Mouse (Mus musculus) heart, adult 2 months (tissue): ENCODE data around the gene Cbx6. TPM values are rescaled to one million over a fixed set of nuclear protein-coding genes. Genes with fewer than 3 reads are reported as not detected.

Experiments used
- DNase-seq, 2 experiments: peaks; one replicate each; pipeline ENCODE4 v3.0.0; 2021
- H3K27ac ChIP-seq: fragments of 200-600 bp; 2 replicates; pipeline ENCODE4 v1.8.1; 2022
- H3K27me3 ChIP-seq: fragments of 200-500 bp; 2 replicates; pipeline ENCODE4 v1.6.1; 2012; ENCODE audit warnings: mild to moderate bottlenecking, low read length, inconsistent platforms, mixed read lengths; ENCODE audit not compliant: control insufficient read depth, insufficient read depth
- H3K36me3 ChIP-seq: fragments of 200-500 bp; 2 replicates; pipeline ENCODE4 v1.6.1; 2012; ENCODE audit warnings: low read length, inconsistent platforms; ENCODE audit not compliant: control insufficient read depth, insufficient read depth
- H3K4me1 ChIP-seq: fragments of 200-500 bp; 2 replicates; pipeline ENCODE4 v1.6.1; 2011; ENCODE audit warnings: low read length; ENCODE audit not compliant: control insufficient read depth, insufficient read depth
- H3K4me3 ChIP-seq: fragments of 200-600 bp; 2 replicates; pipeline ENCODE4 v1.8.1; 2022
- H3K79me2 ChIP-seq: fragments of 200-500 bp; replicated peaks from 2 replicates; pipeline ENCODE4 v1.6.1; 2012; ENCODE audit warnings: mild to moderate bottlenecking, inconsistent platforms, low read length, moderate library complexity, mixed read lengths; ENCODE audit not compliant: control insufficient read depth, insufficient read depth
- H3K9ac ChIP-seq: fragments of 200-500 bp; 2 replicates; pipeline ENCODE4 v1.6.1; 2012; ENCODE audit warnings: low read depth, mild to moderate bottlenecking, control low read depth, inconsistent platforms, low read length, mixed read lengths
- CTCF ChIP-seq: fragments of 200-600 bp; IDR thresholded peaks from 2 replicates; pipeline ENCODE4 v1.8.1; 2022; ENCODE audit warnings: antibody characterized with exemption, mild to moderate bottlenecking, moderate library complexity
- EP300 ChIP-seq: fragments of 200-500 bp; IDR thresholded peaks from 2 replicates; pipeline ENCODE4 v1.6.1; 2011; ENCODE audit warnings: low read depth, low read length, control low read depth; ENCODE audit not compliant: insufficient read depth
- POLR2A ChIP-seq: fragments of 200-500 bp; IDR thresholded peaks from 2 replicates; pipeline ENCODE4 v1.6.1; 2011; ENCODE audit warnings: mild to moderate bottlenecking, low read depth, low read length, control low read depth; ENCODE audit not compliant: insufficient read depth
- WGBS: fragments of 180-500 bp; shearing (Covaris S2); methylation state at CpG from one replicate; pipeline ENCODE4 v1.1.7; 2018; 5-methylcytosine and 5-hydroxymethylcytosine counted together
- intact Hi-C: fragments of 180-260 bp; cut with DNase I; formaldehyde crosslinking; loops from one replicate; pipeline ENCODE4 v1.15.1; 2025
- polyA plus RNA-seq: library from polyadenylated mRNA; depleted of rRNA; stranded (reverse); fragments of >200 nt; gene quantifications from 2 replicates; pipeline ENCODE4 v1.2.3, GENCODE M21; 2012
- total RNA-seq, 2 experiments: library from RNA; stranded (reverse); gene quantifications; 2 replicates each; pipeline ENCODE4 v1.2.3; 2021

Cbx6 gene
- total and polyA plus RNA-seq, 3 experiments: 21.1 to 22.9 (median 21.3) TPM

DNA sequence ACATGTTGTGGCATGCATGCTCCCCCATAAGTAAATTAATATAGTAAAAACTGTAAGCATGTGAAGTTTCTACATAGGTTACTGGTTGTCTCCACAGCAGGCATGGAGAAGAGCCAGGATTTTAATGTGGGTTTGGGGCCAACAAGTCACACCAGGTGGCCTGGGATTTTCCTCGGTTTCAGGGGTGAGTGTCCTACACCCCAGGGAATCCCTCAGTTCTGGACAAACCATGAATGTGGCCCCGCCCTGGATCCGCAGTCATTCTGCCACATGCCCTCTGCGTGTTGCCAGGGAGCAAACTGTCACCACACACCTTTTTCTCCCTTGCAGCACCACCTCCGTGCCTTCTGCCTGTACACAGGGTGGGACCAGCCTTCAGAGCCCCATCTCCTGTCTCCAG, 25.8 kb downstream of the Cbx6 start:
- no peak for TF ChIP-seq EP300
- no peak for TF ChIP-seq CTCF
- no peak for TF ChIP-seq POLR2A
- intact Hi-C loops: loop anchor here (5.0 kb wide), 1 partner anchor 56 kb away; no protein-coding TSS in a partner anchor
- H3K4me3 ChIP-seq: no peak overlapping the region
- H3K27me3 ChIP-seq: peaks cover under 1% of the 10 kb centered on the region; the same call in 1 of the 2 replicates
- H3K27ac ChIP-seq: no peak overlapping the region
- 57% methylated on average over 5 of the region's 5 CpGs for WGBS
- no peaks in the 10 kb centered on the region for H3K79me2 ChIP-seq
- H3K9ac ChIP-seq: no peak overlapping the region
- 0 out of 2 replicates have a peak, but pooled peaks cover under 1% of the 10 kb centered on the region for H3K4me1 ChIP-seq
- no peaks in the 10 kb centered on the region for H3K36me3 ChIP-seq
- DNase-seq: no peak

DNA sequence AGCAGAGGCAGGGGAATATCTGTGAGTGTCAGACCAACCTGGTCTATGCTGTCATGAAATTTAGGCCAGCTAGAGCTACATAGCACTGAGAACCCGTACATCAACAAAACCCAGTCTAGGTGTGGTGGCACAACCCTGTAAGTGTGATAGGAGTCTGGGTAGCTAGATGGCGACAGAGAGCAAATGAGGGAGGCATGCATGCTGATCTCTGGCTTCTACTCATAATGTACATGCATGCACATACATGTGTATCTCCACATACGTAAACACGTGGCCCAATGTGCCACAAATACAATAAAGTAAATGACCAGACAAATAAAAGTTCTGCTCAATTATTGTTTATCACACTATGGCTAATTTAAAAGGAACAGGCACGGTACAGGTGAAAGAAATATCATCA, 26.4 kb downstream of the Cbx6 start:
- no peak overlapping the region for H3K27ac ChIP-seq
- intact Hi-C loops: loop anchor here (5.0 kb wide), 1 partner anchor 56 kb away; no protein-coding TSS in a partner anchor
- H3K4me3 ChIP-seq: no peak overlapping the region
- no peak overlapping the region for H3K9ac ChIP-seq
- H3K4me1 ChIP-seq: 0 out of 2 replicates have a peak, but pooled peaks cover 2% of the 10 kb centered on the region
- TF ChIP-seq EP300 (no peak), CTCF (peak; percentile 88), POLR2A (no peak)
- H3K36me3 ChIP-seq: no peaks in the 10 kb centered on the region
- peak in 1 of 2 experiments; percentile 26 for DNase-seq
- 25% methylated on average over 5 of the region's 5 CpGs for WGBS
- H3K27me3 ChIP-seq: peaks cover 3% of the 10 kb centered on the region; the same call in 1 of the 2 replicates
- H3K79me2 ChIP-seq: no peaks in the 10 kb centered on the region

DNA sequence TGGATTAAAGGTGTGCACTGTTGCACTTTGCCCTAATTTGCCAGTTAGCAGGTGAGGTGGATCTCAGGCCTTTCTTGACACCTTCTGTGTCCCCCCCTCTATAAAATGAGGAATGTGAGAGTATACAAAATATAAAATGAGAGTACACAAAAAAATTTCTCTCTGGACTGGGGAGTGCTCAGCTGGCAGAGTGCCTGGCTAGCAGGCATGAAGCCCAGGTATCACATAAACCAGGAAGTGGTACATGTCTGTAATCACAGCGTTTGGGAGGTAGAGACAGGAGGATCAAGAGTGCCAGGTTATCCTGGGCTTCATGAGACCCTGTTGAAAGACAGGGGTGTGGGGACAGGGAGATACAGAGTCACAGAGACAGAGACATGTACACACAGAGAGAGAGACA, 27.4 kb downstream of the Cbx6 start:
- Histone ChIP-seq H3K4me3 (no peak overlapping the region), H3K27ac (no peak overlapping the region), H3K27me3 (peaks cover 3% of the 10 kb centered on the region; the same call in 1 of the 2 replicates), H3K79me2 (no peaks in the 10 kb centered on the region), H3K36me3 (no peaks in the 10 kb centered on the region), H3K4me1 (0 out of 2 replicates have a peak, but pooled peaks cover 2% of the 10 kb centered on the region), H3K9ac (no peak overlapping the region)
- 25% methylated on average over 1 of the region's 1 CpGs for WGBS
- no peak for TF ChIP-seq EP300
- TF ChIP-seq POLR2A: no peak
- no peak for TF ChIP-seq CTCF
- no peak for DNase-seq
- intact Hi-C loops: loop anchor here (5.0 kb wide), 1 partner anchor 55 kb away; no protein-coding TSS in a partner anchor

DNA sequence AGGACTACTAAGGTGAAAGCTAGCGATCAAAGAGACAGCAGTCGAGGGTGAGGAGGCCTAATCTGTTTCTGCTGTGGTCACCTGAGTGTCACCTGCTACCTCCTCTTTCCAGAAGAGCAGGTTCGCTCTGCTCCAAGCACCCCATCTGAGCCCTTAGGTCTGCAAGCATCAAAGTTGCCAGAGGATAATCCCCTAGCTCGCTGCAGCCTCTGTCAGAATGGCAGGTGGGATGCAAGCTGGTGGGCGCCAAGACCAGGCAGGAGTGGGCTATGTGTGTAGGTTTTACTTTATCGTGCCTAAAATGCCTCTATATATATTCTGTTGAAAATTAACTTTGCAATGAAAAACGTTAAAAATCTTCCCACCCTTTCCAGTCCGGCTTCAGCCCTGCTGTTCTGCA, 29.2 kb downstream of the Cbx6 start:
- intact Hi-C loops: loop anchor here (5.0 kb wide), 1 partner anchor 53 kb away; no protein-coding TSS in a partner anchor
- H3K27me3 ChIP-seq: peaks cover 3% of the 10 kb centered on the region; the same call in 1 of the 2 replicates
- H3K36me3 ChIP-seq: no peaks in the 10 kb centered on the region
- no peaks in the 10 kb centered on the region for H3K79me2 ChIP-seq
- no peak for TF ChIP-seq POLR2A
- TF ChIP-seq CTCF: no peak
- 42% methylated on average over 8 of the region's 8 CpGs for WGBS
- no peak overlapping the region for H3K9ac ChIP-seq
- 0 out of 2 replicates have a peak, but pooled peaks cover 2% of the 10 kb centered on the region for H3K4me1 ChIP-seq
- H3K27ac ChIP-seq: no peak overlapping the region
- no peak for DNase-seq
- H3K4me3 ChIP-seq: no peak overlapping the region

DNA sequence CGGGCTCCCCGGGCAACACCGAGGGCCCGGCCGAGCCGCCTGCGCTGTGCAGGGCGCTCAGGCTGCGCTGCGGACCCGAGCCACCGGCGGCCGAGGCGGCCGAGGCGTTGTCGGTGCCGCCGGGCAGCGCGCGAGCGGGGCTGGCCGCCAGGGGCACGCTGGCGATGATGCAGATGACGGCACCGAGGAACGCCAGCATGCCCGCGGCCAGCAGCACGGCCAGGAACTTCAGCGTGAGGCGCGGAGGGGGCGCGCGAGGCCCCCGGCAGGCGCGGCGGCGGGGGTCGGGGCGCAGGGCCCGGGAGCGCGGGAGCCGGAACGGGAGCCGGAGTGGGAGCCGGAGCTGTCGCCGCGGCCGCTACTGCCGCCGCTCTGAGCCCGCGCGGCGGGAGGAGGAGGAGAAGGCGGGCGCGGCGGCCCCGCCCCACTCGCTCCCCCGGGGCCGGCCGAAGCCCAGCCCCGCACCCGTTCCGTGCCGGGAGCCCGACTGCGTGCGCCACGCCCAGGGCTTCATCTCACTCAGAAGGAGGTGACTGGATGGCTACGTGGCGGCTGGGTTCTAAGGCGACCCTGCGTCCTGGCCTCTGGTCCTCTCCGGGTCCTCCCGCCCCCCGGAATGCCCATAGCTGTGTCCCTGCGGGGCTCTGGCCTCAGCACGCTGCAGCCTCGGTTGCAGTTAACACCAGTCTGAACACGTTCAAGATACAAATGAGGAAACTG, 30.0 kb downstream of the Cbx6 start, which contains the start of gene Nptxr:
Gene Nptxr, minus strand, starts transcription at position 415 of the 720 bp plus-strand sequence.
- Histone ChIP-seq H3K36me3 (no peaks in the 10 kb centered on the region), H3K4me3 (peak within 1 kb of the TSS; percentile 45), H3K4me1 (0 out of 2 replicates have a peak, but pooled peaks cover 2% of the 10 kb centered on the region), H3K79me2 (no peaks in the 10 kb centered on the region), H3K27ac (no peak within 1 kb of the TSS), H3K27me3 (peaks cover 3% of the 10 kb centered on the region; the same call in 1 of the 2 replicates), H3K9ac (peak within 1 kb of the TSS; percentile 72)
- WGBS: under 1% methylated on average over 75 of the region's 91 CpGs
- TF ChIP-seq EP300: no peak
- peak; percentile 37 for TF ChIP-seq CTCF
- TF ChIP-seq POLR2A: peak; percentile 30; the same call in 1 of the 2 replicates
- intact Hi-C loops: loop anchor here (5.0 kb wide), 1 partner anchor 52 kb away; no protein-coding TSS in a partner anchor
- peak; percentile 72 to 76 for DNase-seq

DNA sequence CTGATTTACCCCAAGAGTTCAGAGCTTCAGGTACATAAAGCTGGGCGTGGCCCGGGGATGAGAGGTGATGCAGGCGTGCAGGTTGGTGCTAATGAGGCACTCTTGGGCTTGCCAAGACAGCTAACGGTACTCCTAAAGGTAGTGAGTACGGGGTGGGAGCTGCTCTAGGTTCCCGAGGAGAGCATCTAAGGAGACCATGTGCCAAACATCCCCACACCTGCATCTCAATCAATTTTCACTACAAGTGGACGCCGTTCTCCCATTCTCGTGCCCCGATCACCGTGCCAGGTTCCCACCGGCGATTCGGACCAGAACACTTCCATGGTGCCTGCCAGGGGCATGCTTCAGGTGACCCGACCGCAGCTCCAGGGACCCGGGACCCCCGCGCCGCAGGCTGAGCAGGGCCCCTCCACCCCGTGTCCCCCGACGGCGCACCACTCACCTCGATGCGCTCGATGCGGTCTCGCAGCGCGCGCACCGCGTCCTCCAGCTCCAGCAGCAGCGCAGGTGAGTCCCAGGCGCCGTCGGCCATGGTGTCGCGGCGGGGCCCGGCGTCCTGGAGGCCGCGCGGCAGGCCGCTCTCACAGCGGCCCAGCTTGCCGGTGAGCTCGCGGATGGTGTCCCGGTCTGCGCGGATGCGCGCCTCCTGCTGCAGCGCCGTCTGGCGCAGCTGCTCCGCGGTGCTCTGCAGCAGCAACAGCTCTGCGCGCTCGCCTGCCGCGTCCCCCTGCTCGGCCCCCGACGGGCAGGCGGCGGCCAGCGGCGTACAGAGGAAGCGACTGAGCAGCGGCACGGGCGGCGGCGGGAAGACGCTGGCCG, 30.7 kb downstream of the Cbx6 start:
- no peaks in the 10 kb centered on the region for H3K36me3 ChIP-seq
- no peaks in the 10 kb centered on the region for H3K79me2 ChIP-seq
- intact Hi-C loops: no loop called here
- TF ChIP-seq POLR2A (no peak), CTCF (no peak; the same call in 1 of the 2 replicates), EP300 (no peak)
- no peak overlapping the region for H3K27ac ChIP-seq
- H3K27me3 ChIP-seq: peaks cover 3% of the 10 kb centered on the region; the same call in 1 of the 2 replicates
- no peak for DNase-seq
- WGBS: 5% methylated on average over 80 of the region's 81 CpGs
- H3K4me3 ChIP-seq: peak overlapping the region; percentile 45
- peak overlapping the region; percentile 72 for H3K9ac ChIP-seq
- H3K4me1 ChIP-seq: 0 out of 2 replicates have a peak, but pooled peaks cover 2% of the 10 kb centered on the region
